Mouse (Mus musculus) R1 (cell line): ENCODE measurements around the gene Rnf216.
A peak's percentile ranks its signal among the peaks of the same experiment; 100 is the strongest.

ENCODE experiments used
- DNase-seq: peaks from one replicate; pipeline ENCODE4 v3.0.0-alpha.2; 2018; ENCODE audit warnings: low read depth, low spot score

Rnf216 gene

GRCm38 (mm10) chr5:143000654-143001500, 111.9 kb downstream of the Rnf216 start:
- DNase-seq, result peak; percentile 58

DNA sequence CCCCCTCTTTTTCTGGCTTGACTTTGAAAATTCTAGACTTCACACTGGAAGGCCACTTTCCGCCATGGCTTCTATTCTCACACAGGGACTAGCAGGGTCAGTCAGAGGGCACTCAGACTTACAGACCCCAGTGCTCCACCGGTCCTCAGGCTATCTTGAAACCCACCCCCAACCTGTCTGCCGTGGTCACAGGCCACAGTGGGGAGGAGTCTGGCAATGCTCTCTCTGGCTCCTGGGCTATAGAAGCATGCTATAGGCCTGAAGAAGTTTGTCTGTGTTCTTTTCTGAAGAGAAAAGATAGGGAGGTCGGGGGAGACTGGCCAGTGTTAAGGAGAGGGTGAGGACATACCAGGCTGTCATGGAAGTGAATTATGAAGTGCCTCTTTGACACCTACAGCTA, 112.7 kb downstream of the Rnf216 start:
- DNase-seq, result no peak

GRCm38 (mm10) chr5:142998171-142998570, 114.6 kb downstream of the Rnf216 start:
- no peak for DNase-seq

DNA sequence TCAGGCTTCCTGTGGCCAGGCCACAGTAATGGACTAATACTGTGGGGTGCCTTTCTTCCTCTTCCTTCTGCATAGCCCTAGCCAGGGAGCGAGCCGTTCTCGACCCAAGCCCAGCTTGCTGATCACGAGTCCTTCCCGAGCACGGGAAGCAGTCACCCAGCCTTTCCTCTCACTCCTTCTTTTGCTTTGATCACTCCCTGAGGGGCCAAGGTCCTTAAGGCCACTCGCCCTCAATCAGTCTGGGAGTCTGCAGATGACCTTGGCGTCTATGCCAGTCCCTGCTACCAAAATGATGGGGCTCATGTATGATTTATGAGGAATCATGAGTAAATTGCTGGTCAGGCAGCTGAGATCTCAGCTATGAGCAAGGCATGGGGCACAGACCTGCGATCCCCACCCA, 115.3 kb downstream of the Rnf216 start:
- no peak for DNase-seq

GRCm38 (mm10) chr5:142994746-142995145, 118.0 kb downstream of the Rnf216 start:
- DNase-seq, result no peak

- DNase-seq, result no peak
Observed at GRCm38 (mm10) chr5:142989167-142989566, 123.6 kb downstream of the Rnf216 start.

DNA sequence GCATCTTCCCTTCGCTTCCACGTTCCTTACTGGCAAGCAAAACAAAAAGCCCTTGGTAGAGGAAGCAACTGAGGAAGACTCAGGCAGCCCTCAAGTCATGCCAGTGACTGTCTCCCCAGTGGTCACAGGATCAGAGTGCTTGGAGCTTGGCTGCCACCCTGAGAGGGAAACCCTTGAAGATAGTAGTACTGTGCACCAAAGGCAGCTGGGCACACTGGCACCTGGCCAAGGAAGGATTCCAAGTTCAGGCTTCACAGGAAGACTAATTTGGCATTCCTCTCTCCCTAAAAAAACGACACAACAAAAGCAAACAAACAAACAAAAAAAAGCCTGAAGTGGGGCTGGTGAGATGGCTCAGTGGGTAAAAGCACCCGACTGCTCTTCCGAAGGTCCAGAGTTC, 124.3 kb downstream of the Rnf216 start:
- DNase-seq, result no peak

- no peak for DNase-seq
Observed at GRCm38 (mm10) chr5:142984271-142984670, 128.5 kb downstream of the Rnf216 start.

DNA sequence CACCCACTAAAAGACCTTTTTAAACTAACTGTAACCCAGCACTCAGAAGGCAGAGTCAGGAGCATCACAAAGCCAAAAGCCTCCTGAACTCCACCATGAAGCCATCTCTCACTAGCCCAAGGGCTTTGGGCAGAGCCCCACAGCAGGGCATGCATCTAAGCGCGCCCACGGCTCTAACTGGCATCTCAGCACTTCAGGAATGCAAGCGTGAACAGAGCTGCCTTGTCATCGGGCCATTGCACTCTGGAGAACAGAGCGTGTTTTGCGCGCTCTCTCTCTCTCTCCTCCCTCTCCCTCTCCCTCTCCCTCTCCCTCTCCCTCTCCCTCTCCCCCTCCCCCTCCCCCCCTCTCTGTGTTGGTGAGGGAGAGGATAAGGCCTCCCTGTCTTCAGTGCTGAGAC, 129.6 kb downstream of the Rnf216 start:
- DNase-seq, result no peak

DNA sequence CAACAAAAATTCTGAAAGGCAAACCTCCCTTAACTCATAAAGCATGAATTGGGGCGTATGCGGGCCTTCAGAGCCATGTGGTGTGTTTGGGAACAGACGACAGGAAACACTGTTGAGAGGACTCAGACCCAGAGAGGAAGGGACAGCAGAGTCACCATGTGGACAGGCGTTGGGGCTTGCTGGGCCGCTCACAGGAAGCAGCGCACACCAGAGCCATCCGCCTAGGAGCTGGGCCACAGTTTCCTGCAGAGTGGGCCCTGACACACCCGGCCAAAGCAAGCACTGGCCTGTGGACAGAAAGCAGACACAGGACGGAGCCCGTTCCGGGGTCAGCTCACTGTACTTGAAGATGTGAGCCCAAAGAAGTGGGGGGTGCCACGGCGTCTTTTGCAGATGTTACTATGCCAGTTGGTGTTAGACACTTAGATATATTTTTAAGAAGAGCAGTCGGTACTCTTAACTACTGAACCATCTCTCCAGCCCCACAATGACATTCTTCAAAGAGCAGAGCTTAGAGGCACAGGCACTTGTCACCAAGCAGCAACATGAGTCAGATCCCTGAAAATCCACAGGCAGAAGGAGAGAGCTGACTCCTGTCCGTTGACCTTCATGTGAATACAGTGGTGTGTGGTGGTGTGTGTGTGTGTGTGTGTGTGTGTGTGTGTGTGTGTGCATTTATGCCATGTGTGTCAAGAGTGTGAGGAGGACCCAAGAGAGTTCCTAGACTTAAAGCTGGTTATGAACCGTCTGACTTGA, 130.6 kb downstream of the Rnf216 start:
- no peak for DNase-seq

- no peak for DNase-seq
Observed at GRCm38 (mm10) chr5:142976516-142976915, 136.3 kb downstream of the Rnf216 start.

- DNase-seq, result peak; percentile 69
Observed at GRCm38 (mm10) chr5:142974598-142975121, 138.1 kb downstream of the Rnf216 start.

DNA sequence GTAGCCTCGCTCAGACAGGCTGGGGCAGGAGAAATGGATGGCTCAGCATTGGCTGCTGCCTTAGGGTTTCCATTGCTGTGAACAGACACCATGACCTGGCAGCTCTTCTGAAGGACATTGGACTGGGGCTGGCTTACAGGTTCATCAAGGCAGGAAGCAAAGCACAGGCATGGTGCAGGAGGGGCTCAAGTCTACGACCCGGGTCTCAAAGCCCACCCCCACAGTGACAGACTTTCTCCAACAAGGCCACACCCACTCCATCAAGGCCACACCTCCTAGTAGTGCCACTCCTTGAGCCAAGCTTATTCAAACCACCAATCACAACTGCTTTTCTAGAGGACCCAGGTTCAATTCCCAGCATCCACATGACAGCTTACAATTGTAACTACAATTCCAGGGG, 138.8 kb downstream of the Rnf216 start:
- DNase-seq, result peak; percentile 76

DNA sequence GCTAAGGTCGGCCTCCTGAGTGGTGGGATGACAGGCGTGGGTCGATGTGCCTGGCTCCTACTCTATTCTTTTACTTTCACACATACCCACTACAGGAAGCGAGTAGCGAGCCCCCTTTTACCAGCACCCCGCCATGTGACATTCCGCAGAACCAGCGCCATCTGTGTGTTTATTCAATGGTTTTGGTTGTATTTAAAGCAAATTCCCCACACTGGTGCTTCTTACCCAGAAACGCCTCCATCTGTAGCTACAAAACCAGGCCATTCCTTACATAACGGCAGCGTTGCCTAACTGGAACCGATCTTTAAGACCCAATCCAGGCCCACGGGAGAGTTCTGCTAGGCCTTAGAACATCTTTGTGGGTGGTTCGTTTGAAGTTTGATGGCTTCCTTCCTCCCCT, 144.4 kb downstream of the Rnf216 start:
- no peak for DNase-seq

GRCm38 (mm10) chr5:142964650-142965049, 148.1 kb downstream of the Rnf216 start:
- DNase-seq, result peak; percentile 87

GRCm38 (mm10) chr5:142963705-142964494, 148.9 kb downstream of the Rnf216 start:
- peak; percentile 93 for DNase-seq

DNA sequence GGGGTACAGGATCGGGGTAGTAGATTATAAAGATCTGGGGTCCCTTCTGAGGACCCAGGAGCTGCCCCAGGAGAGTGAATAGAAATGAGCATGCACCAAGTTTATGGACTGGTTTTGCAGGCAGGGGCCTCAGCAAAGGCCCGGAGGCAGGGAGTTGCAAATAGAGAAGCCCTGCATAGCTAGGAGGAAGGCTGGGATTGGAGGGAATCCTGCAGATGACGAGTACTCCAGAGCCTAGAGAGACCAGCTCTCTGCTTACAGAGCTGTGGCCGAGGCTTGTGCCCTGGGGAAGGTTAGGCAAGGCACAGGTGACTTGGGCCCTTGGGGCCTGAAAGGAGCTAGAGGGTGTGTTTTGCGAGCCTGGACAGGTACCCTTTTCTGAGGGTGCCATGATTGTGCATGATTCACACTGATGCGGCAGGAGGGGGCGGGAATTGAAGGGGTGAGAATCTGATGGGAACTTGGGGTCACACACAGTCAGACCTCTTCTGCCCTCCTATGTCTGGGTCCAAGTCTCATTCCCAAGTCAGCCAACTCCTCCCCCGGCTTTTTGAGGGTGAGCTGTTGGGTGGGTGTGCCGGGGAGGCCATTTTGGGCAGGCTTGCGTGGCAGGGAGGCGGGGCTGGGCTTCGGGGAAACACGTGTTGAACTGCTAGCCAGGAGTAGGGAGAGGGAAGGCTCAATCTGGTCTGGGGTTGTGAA, 149.6 kb downstream of the Rnf216 start:
- peak; percentile 95 for DNase-seq

- DNase-seq, result peak; percentile 69
Observed at GRCm38 (mm10) chr5:142962444-142962961, 150.3 kb downstream of the Rnf216 start.

- DNase-seq, result peak; percentile 98
Observed at GRCm38 (mm10) chr5:142961881-142962443, 150.8 kb downstream of the Rnf216 start.

DNA sequence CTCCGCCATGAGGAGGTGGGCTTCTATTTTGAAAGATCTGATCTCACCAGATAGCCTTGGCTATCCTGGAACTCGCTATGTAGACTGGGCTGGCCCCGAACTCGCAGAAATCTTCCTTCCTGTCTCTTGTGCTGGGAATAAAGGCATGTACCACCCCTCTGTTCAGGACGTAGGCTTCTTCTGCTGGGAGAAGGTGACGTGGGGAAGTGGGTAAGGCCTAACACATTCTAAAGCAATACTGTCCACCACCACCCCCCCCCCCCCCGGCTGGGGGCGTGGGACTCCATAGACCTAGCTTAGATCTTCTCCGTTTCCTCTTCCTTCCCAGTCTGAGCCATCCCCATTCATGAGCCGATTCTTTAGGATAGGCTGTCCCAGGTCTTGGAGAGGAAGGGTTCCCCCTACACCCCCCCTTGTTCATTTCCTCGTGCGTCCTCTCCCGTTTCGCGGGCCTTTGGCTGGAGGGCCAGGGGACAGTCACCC, 151.4 kb downstream of the Rnf216 start:
- no peak for DNase-seq
